Mouse (Mus musculus) midbrain, postnatal 0 days (tissue): ENCODE measurements at regions not wholly inside any gene's neighbourhood (a gene's known extent, or its start where the extent isn't known, plus 50 kb on each side); places are given as distances from the start of the nearest gene placed in this dataset.
"Not testable (repeated sequence)": the region's sequence is repeated elsewhere in the genome, so short reads cannot be mapped to it uniquely, and the experiment has no call there.

Experiments used
- ATAC-seq: fragments of 200-750 bp; cut with Nextera tagmentation; 2 replicates; pipeline ENCODE4 v1.8.0; 2017; ENCODE audit warnings: moderate number of reproducible peaks, mild to moderate bottlenecking, moderate TSS enrichment, moderate library complexity; ENCODE audit not compliant: low FRiP score
- DNase-seq: peaks from one replicate; pipeline ENCODE4 v3.0.0-alpha.2; 2015; ENCODE audit warnings: low spot score
- H3K27ac ChIP-seq: fragments of 300-500 bp; sonication (generic); 2 replicates; pipeline ENCODE4 v1.5.1; 2014; ENCODE audit warnings: low read depth, mild to moderate bottlenecking, low read length, mixed read lengths
- H3K27me3 ChIP-seq: fragments of 300-500 bp; sonication (generic); 2 replicates; pipeline ENCODE4 v1.6.1; 2014; ENCODE audit warnings: low read length, control low read depth, mixed read lengths; ENCODE audit not compliant: insufficient read depth
- H3K36me3 ChIP-seq: fragments of 300-500 bp; sonication (generic); 2 replicates; pipeline ENCODE4 v1.6.1; 2014; ENCODE audit warnings: low read length, control low read depth, mixed read lengths; ENCODE audit not compliant: insufficient read depth
- H3K4me1 ChIP-seq: fragments of 300-500 bp; sonication (generic); 2 replicates; pipeline ENCODE4 v1.6.1; 2014; ENCODE audit warnings: mild to moderate bottlenecking, control low read depth, antibody characterized with exemption, low read length, mixed read lengths; ENCODE audit not compliant: insufficient read depth
- H3K4me2 ChIP-seq: fragments of 300-500 bp; sonication (generic); 2 replicates; pipeline ENCODE4 v1.6.1; 2014; ENCODE audit warnings: low read depth, mild to moderate bottlenecking, low read length, mixed read lengths; ENCODE audit not compliant: poor library complexity, severe bottlenecking
- H3K4me3 ChIP-seq: fragments of 300-500 bp; sonication (generic); 2 replicates; pipeline ENCODE4 v1.5.1; 2014; ENCODE audit warnings: low read depth, mild to moderate bottlenecking, low read length, moderate library complexity
- H3K9ac ChIP-seq: fragments of 300-500 bp; sonication (generic); replicated peaks from 2 replicates; pipeline ENCODE4 v1.6.1; 2014; ENCODE audit warnings: mild to moderate bottlenecking, low read length, moderate library complexity, mixed read lengths; ENCODE audit not compliant: poor library complexity, severe bottlenecking
- H3K9me3 ChIP-seq: fragments of 300-500 bp; sonication (generic); 2 replicates; pipeline ENCODE4 v1.6.1; 2016; ENCODE audit warnings: low read length, control low read depth
- CTCF ChIP-seq: IDR thresholded peaks from 2 replicates; pipeline ENCODE4 v1.5.1; 2016; ENCODE audit warnings: antibody characterized with exemption, mild to moderate bottlenecking
- WGBS: fragments of 180-500 bp; shearing (Covaris S2); extraction: QIAGEN DNeasy Blood & Tissue Kit; methylation state at CpG from one replicate; pipeline ENCODE4 v1.1.7; 2014; 5-methylcytosine and 5-hydroxymethylcytosine counted together

GRCm38 (mm10) chr5:60966939-60967338 lies 841.7 kb upstream of the G6pd2 start:
- no peak for DNase-seq
- ATAC-seq: no peak

GRCm38 (mm10) chr5:60969470-60969869 lies 839.1 kb upstream of the G6pd2 start:
- ATAC-seq (no peak), DNase-seq (no peak)
- H3K27me3 ChIP-seq: no peaks in the 10 kb centered on the region
- H3K4me1 ChIP-seq: no peaks in the 10 kb centered on the region
- no peak for TF ChIP-seq CTCF
- 22% methylated on average over 5 of the region's 5 CpGs for WGBS
- no peak overlapping the region for H3K4me2 ChIP-seq
- H3K9ac ChIP-seq: no peak overlapping the region
- no peaks in the 10 kb centered on the region for H3K9me3 ChIP-seq
- no peak overlapping the region for H3K4me3 ChIP-seq
- H3K27ac ChIP-seq: no peak overlapping the region
- no peaks in the 10 kb centered on the region for H3K36me3 ChIP-seq

More at GRCm38 (mm10) chr5:60966939-60967338, 841.7 kb upstream of the G6pd2 start:
- H3K27me3 ChIP-seq: no peaks in the 10 kb centered on the region
- H3K4me1 ChIP-seq: no peaks in the 10 kb centered on the region
- no peak for TF ChIP-seq CTCF
- H3K9me3 ChIP-seq: no peaks in the 10 kb centered on the region
- H3K27ac ChIP-seq: no peak overlapping the region
- no peak overlapping the region for H3K4me2 ChIP-seq
- no peak overlapping the region for H3K9ac ChIP-seq
- H3K4me3 ChIP-seq: no peak overlapping the region
- WGBS: 34% methylated on average over 1 of the region's 1 CpGs
- no peaks in the 10 kb centered on the region for H3K36me3 ChIP-seq

GRCm38 (mm10) chr5:60978693-60979092 lies 829.9 kb upstream of the G6pd2 start:
- Histone ChIP-seq H3K27ac (no peak overlapping the region), H3K9ac (no peak overlapping the region), H3K9me3 (no peaks in the 10 kb centered on the region), H3K36me3 (no peaks in the 10 kb centered on the region), H3K4me2 (no peak overlapping the region), H3K27me3 (no peaks in the 10 kb centered on the region), H3K4me1 (no peaks in the 10 kb centered on the region), H3K4me3 (no peak overlapping the region)
- ATAC-seq (no peak), DNase-seq (no peak)
- WGBS: 87% methylated on average over 9 of the region's 9 CpGs
- TF ChIP-seq CTCF: no peak

GRCm38 (mm10) chr5:60988313-60988712 lies 820.3 kb upstream of the G6pd2 start:
- H3K9me3 ChIP-seq: no peaks in the 10 kb centered on the region
- H3K36me3 ChIP-seq: no peaks in the 10 kb centered on the region
- no peaks in the 10 kb centered on the region for H3K27me3 ChIP-seq
- H3K4me2 ChIP-seq: no peak overlapping the region
- no peak for DNase-seq
- H3K9ac ChIP-seq: no peak overlapping the region
- no peak overlapping the region for H3K4me3 ChIP-seq
- H3K4me1 ChIP-seq: no peaks in the 10 kb centered on the region
- no peak for ATAC-seq
- H3K27ac ChIP-seq: no peak overlapping the region
- no peak for TF ChIP-seq CTCF

GRCm38 (mm10) chr5:60989330-60989729 lies 819.3 kb upstream of the G6pd2 start:
- not testable (repeated sequence) for H3K27ac ChIP-seq, H3K4me1 ChIP-seq, ATAC-seq, H3K4me2 ChIP-seq, H3K27me3 ChIP-seq, H3K4me3 ChIP-seq, DNase-seq, H3K9ac ChIP-seq, H3K9me3 ChIP-seq, H3K36me3 ChIP-seq
- WGBS: 68% methylated on average over 2 of the region's 2 CpGs

- Histone ChIP-seq H3K4me3 (no peak overlapping the region), H3K4me1 (no peaks in the 10 kb centered on the region), H3K9me3 (no peaks in the 10 kb centered on the region), H3K4me2 (no peak overlapping the region), H3K9ac (no peak overlapping the region), H3K36me3 (no peaks in the 10 kb centered on the region), H3K27me3 (no peaks in the 10 kb centered on the region), H3K27ac (no peak overlapping the region)
- ATAC-seq: no peak; the same call in 1 of the 2 replicates
- no peak for DNase-seq
- no peak for TF ChIP-seq CTCF
- 18% methylated on average over 10 of the region's 10 CpGs for WGBS
Observed at GRCm38 (mm10) chr5:60994761-60995523, 813.7 kb upstream of the G6pd2 start.
